Mouse (Mus musculus): ENCODE measurements around the gene Tjap1.

Gene Tjap1

GRCm38 (mm10) chr17:46282483-46283123, at the start of gene Tjap1:
Gene Tjap1, minus strand, starts transcription at chr17:46283026.
- peak; percentile 82 for ATAC-seq (ENCODE audit: insufficient number of reproducible peaks, low FRiP score, low TSS enrichment)

DNA sequence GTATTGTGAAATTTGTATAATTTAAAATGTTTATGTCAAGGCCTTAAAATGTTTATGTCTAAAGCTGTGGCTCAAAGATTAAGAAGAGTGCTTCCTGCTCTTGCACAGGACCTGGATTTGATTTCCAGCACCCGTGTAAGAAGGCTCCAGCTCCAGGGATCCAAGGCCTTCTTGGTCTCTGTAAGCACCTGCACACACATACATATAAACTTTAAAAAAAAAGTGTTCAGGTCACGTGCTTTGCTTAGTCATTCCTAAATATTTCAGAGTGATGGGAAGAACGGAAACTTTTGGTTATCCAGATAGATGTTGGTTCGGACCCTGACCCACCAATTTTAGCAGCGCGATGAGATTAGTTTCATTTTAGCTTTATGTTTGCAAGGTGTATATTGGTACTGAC, 45.9 kb upstream of the Tjap1 start:
- ATAC-seq (ENCODE audit: insufficient number of reproducible peaks, low FRiP score, low TSS enrichment) = no peak

- ATAC-seq (ENCODE audit: insufficient number of reproducible peaks, low FRiP score, low TSS enrichment) = peak; percentile 99
Observed at GRCm38 (mm10) chr17:46327906-46328534, 45.2 kb upstream of the Tjap1 start, which contains the start of gene Abcc10. Gene Abcc10, minus strand, starts transcription at chr17:46328352.

DNA sequence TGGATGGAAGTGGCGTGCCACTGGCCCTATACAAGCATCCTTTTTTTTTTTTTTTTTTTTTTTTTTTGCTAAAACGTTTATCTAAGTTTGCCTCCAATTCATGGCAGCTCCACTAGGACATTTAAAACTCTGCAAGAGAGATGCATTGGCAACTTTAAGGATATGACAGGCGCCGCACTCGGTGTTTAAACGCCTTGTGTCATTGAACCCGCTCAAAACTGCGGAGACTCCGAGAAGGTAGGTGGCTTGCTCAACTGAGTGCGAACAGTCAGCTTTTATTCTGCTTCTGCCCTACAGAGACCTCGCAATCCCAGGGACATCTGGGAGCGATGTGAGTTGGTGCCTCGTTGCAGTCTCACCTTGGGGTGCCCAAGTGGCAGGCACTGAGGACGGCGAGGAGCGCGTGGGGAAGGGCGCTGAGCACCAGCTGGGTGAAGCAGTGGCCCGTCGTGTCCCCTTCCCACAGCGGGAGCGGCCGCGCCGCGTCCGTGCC, 44.6 kb upstream of the Tjap1 start:
- ATAC-seq (ENCODE audit: insufficient number of reproducible peaks, low FRiP score, low TSS enrichment) = peak; percentile 64

GRCm38 (mm10) chr17:46322046-46322823, 39.4 kb upstream of the Tjap1 start:
- ATAC-seq (ENCODE audit: insufficient number of reproducible peaks, low FRiP score, low TSS enrichment) = no peak

DNA sequence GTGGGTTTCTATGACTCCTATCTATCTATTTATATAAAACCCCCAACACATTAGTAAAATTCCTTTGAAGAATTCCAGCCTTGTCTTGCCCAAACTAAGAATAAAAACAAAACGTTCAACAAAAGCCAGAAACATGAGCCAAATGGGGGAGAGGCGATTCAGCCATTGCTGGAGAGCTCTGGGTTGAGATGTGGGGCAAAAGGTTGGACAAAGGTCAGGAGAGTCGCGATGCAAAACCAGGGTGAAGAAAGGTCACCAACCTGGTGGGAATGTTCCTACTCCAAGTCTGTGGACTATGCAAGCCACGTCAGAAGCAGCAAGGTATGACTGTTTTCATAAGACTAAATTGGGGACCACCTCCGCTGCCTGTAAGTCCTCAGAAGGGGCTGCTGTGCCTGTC, 37.7 kb upstream of the Tjap1 start:
- ATAC-seq (ENCODE audit: insufficient number of reproducible peaks, low FRiP score, low TSS enrichment) = no peak

- no peak for ATAC-seq (ENCODE audit: insufficient number of reproducible peaks, low FRiP score, low TSS enrichment)
Observed at GRCm38 (mm10) chr17:46315813-46316212, 33.0 kb upstream of the Tjap1 start.

- no peak for ATAC-seq (ENCODE audit: insufficient number of reproducible peaks, low FRiP score, low TSS enrichment)
Observed at GRCm38 (mm10) chr17:46313135-46313715, 30.4 kb upstream of the Tjap1 start.

GRCm38 (mm10) chr17:46310515-46310914, 27.7 kb upstream of the Tjap1 start:
- ATAC-seq (ENCODE audit: insufficient number of reproducible peaks, low FRiP score, low TSS enrichment) = no peak

DNA sequence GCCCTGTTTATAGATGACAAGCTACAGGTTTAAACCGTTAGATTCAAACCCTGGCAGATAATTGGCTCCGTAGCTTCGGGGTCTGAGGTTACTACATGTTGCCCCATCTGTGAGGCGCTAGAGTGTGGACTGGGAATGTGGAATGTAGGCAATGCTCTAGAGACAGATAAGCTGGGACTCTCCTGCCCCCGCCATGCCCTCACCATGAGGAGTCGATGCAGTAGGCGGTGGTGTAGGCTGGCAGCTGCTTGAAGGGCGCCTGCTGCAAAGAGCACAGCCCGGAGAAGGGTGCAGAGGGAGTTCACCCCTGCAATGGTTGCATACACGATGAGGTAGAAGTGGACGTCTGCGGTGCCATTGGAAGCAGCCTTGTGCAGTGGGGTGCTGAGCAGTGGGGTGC, 27.0 kb upstream of the Tjap1 start:
- no peak for ATAC-seq (ENCODE audit: insufficient number of reproducible peaks, low FRiP score, low TSS enrichment)

DNA sequence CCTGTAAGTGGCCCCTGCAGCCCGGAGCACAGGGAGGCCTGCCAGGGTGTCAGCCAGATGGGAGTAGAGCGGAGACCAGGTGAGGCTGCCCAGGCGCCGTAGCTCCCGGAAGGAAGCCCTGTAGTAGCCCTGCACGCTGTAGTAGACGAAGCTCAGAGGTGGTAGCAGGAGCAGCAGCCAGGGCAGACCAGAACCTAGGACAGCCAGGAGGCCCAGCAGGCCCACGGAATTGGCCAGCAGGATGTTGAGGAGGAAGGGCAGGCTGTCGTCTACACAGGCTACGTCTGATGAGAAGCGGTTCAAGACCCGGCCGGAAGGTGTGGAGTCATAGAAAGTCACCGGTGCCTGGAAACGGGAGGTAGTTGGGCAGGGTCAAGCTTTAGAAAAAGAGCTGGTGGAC, 24.1 kb upstream of the Tjap1 start:
- ATAC-seq (ENCODE audit: insufficient number of reproducible peaks, low FRiP score, low TSS enrichment) = no peak

- ATAC-seq (ENCODE audit: insufficient number of reproducible peaks, low FRiP score, low TSS enrichment) = no peak
Observed at GRCm38 (mm10) chr17:46304184-46304583, 21.4 kb upstream of the Tjap1 start.

GRCm38 (mm10) chr17:46301892-46302291, 19.1 kb upstream of the Tjap1 start:
- ATAC-seq (ENCODE audit: insufficient number of reproducible peaks, low FRiP score, low TSS enrichment) = no peak

- peak; percentile 91 for ATAC-seq (ENCODE audit: insufficient number of reproducible peaks, low FRiP score, low TSS enrichment)
Observed at GRCm38 (mm10) chr17:46298220-46298913, 15.5 kb upstream of the Tjap1 start.

GRCm38 (mm10) chr17:46297364-46298219, 14.8 kb upstream of the Tjap1 start, which contains the start of gene Dlk2:
Gene Dlk2, plus strand, starts transcription at chr17:46297421.
- no peak; the same call in 1 of the 2 replicates for ATAC-seq (ENCODE audit: insufficient number of reproducible peaks, low FRiP score, low TSS enrichment)

- no peak for ATAC-seq (ENCODE audit: insufficient number of reproducible peaks, low FRiP score, low TSS enrichment)
Observed at GRCm38 (mm10) chr17:46297028-46297363, 14.2 kb upstream of the Tjap1 start.

- ATAC-seq (ENCODE audit: insufficient number of reproducible peaks, low FRiP score, low TSS enrichment) = no peak
Observed at GRCm38 (mm10) chr17:46296601-46297000, 13.8 kb upstream of the Tjap1 start.

DNA sequence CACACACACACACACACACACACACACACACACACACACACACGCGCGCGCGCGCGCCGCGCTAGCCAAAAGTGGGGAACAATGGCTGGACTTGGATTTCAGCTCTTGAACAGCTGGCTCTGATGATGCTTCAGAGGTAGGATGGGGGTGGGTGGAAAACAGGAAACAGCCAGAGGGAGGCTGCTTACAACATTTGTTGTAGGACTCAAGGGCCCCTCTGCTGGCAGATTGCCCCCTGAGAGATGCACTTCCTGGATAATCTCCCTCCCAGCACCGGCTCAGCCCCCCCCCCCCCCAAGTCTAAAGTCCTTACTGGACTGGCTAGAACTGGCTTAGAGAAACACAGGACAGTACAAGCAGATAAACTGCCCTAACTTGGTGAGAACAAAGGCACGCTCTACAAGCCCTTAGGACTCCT, 4.9 kb upstream of the Tjap1 start:
- no peak for ATAC-seq (ENCODE audit: insufficient number of reproducible peaks, low FRiP score, low TSS enrichment)

- ATAC-seq (ENCODE audit: insufficient number of reproducible peaks, low FRiP score, low TSS enrichment) = no peak
Observed at GRCm38 (mm10) chr17:46285407-46285806, 2.6 kb upstream of the Tjap1 start.
